Mouse (Mus musculus): ENCODE data around the gene Ushbp1.

DNA sequence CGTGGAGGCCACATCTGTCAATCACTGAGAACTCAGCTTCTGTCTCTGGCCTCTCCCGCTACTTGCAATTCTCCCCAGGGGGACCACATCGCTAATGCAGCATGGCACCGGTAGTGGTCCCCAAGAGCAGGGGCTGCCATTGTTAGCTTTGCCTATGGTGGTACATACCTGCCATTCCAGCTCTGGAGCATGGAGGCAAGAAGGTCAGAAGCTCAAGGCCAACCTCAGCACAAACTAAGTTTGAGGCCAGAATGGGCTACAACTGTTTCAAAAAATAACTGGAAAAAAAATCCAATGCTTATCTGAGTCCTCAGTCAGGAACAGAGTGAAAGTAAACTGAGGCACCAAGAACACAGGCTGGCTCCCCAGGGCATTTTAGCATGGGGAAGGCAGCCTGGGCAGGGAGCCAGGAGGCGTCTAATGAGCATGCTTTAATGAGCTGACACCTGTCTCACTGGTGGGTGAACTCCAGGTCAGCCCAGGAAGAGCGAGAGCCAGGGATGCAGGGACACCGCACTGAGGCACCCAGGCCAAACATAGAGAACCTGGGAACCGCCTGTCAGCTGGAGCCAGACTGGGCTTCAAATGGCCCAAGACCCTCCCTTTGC is 19.1 kb downstream of the Ushbp1 start:
- TF ChIP-seq CTCF (IDR thresholded peaks at IDR 0.05; ENCODE audit: low read depth, low read length), result no peak
- no peak for TF ChIP-seq POLR2A (IDR thresholded peaks at IDR 0.05; ENCODE audit: borderline replicate concordance, low read depth, low read length)

All from bone marrow macrophage, adult 2 months (primary cell).